Mouse (Mus musculus) liver (tissue): ENCODE data around the gene Syngr1.
A peak's percentile ranks its signal among the peaks of the same experiment; 100 is the strongest.
"Not testable (repeated sequence)": the region's sequence is repeated elsewhere in the genome, so short reads cannot be mapped to it uniquely, and the experiment has no call there.

Experiments
- DNase-seq: peaks from one replicate; pipeline ENCODE4 v3.0.0-alpha.2; 2020; ENCODE audit warnings: mixed read lengths

Syngr1 gene

GRCm38 (mm10) chr15:80121721-80122325 lies 30.7 kb downstream of the Syngr1 start:
- DNase-seq: no peak

GRCm38 (mm10) chr15:80122431-80122830 lies 31.3 kb downstream of the Syngr1 start:
- not testable (repeated sequence) for DNase-seq

GRCm38 (mm10) chr15:80124651-80125050 lies 33.5 kb downstream of the Syngr1 start:
- DNase-seq: no peak

GRCm38 (mm10) chr15:80127191-80127590 lies 36.1 kb downstream of the Syngr1 start:
- DNase-seq: peak; percentile 52

GRCm38 (mm10) chr15:80129982-80130381 lies 38.8 kb downstream of the Syngr1 start:
- DNase-seq: peak; percentile 28

GRCm38 (mm10) chr15:80130689-80131088 lies 39.6 kb downstream of the Syngr1 start:
- peak; percentile 90 for DNase-seq

GRCm38 (mm10) chr15:80131421-80131820 lies 40.3 kb downstream of the Syngr1 start:
- DNase-seq: peak; percentile 21

- DNase-seq: no peak
These were observed 41.3 kb downstream of the Syngr1 start for GRCm38 (mm10) chr15:80132452-80132851.

GRCm38 (mm10) chr15:80132993-80133586 lies 42.0 kb downstream of the Syngr1 start, which contains the start of gene Tab1:
Gene Tab1 (plus strand): TSS chr15:80133127.
- peak; percentile 93 for DNase-seq

- DNase-seq: peak; percentile 65
These were observed 42.7 kb downstream of the Syngr1 start for GRCm38 (mm10) chr15:80133682-80134449.

- DNase-seq: peak; percentile 26
These were observed 43.3 kb downstream of the Syngr1 start for GRCm38 (mm10) chr15:80134450-80134847.

- no peak for DNase-seq
These were observed 44.4 kb downstream of the Syngr1 start for GRCm38 (mm10) chr15:80135499-80135898.

GRCm38 (mm10) chr15:80136645-80137044 lies 45.5 kb downstream of the Syngr1 start:
- DNase-seq: no peak

- DNase-seq: no peak
These were observed 47.0 kb downstream of the Syngr1 start for GRCm38 (mm10) chr15:80137945-80138791.

- DNase-seq: no peak
These were observed 49.2 kb downstream of the Syngr1 start for GRCm38 (mm10) chr15:80140302-80140701.

- no peak for DNase-seq
These were observed 49.7 kb downstream of the Syngr1 start for GRCm38 (mm10) chr15:80140878-80141277.

- no peak for DNase-seq
These were observed 51.0 kb downstream of the Syngr1 start for GRCm38 (mm10) chr15:80142130-80142529.

- DNase-seq: no peak
These were observed 52.6 kb downstream of the Syngr1 start for GRCm38 (mm10) chr15:80143760-80144159.

GRCm38 (mm10) chr15:80145397-80145796 lies 54.3 kb downstream of the Syngr1 start:
- DNase-seq: no peak

GRCm38 (mm10) chr15:80146153-80146552 lies 55.0 kb downstream of the Syngr1 start:
- no peak for DNase-seq

- no peak for DNase-seq
These were observed 56.0 kb downstream of the Syngr1 start for GRCm38 (mm10) chr15:80147090-80147489.

- DNase-seq: no peak
These were observed 56.4 kb downstream of the Syngr1 start for GRCm38 (mm10) chr15:80147511-80147910.

GRCm38 (mm10) chr15:80148565-80148964 lies 57.4 kb downstream of the Syngr1 start:
- no peak for DNase-seq
